Mouse (Mus musculus) layer of hippocampus, postnatal 10 days (tissue): ENCODE measurements around the gene Mapk8ip1. TPM values are rescaled to one million over a fixed set of nuclear protein-coding genes. Genes with fewer than 3 reads are reported as not detected.

Experiments used
- DNase-seq, 2 experiments: peaks; one replicate each; pipeline ENCODE4 v3.0.0; 2021; ENCODE audit warnings: low spot score in 2 of 2
- microRNA-seq, 2 experiments: library from miRNA; unstranded; fragments of <30 nt; microRNA quantifications; one replicate each; pipeline ENCODE4 v1.2.0; 2021
- total RNA-seq, 2 experiments: library from RNA; stranded (reverse); gene quantifications; 2 replicates each; pipeline ENCODE4 v1.2.3; 2021

The Mapk8ip1 gene
- total RNA-seq, 2 experiments from 2014 or later: 385 to 403 TPM

- no peak for DNase-seq
Observed at GRCm38 (mm10) chr2:92347191-92347590, 53.9 kb downstream of the Mapk8ip1 start.

- no peak for DNase-seq
Observed at GRCm38 (mm10) chr2:92342418-92342817, 58.6 kb downstream of the Mapk8ip1 start.

Small RNAs within 50 kb of the gene (microRNA-seq; reads per million reads assigned to microRNA genes)
- gene Mir7000: 3.1 to 6.1 reads per million in 2 experiments

Other genes with a start within 250 kb of the Mapk8ip1 start
- gene Pex16, start 26.6 kb downstream of the Mapk8ip1 start, total RNA-seq: 10 to 100 TPM; 37.0 to 41.5 TPM
- under 1 TPM; 0.45 to 0.64 TPM for gene Large2, start 26.4 kb downstream of the Mapk8ip1 start, total RNA-seq
- 1 to 10 TPM; 5.1 to 5.7 TPM for gene 1700029I15Rik, start 18.7 kb downstream of the Mapk8ip1 start, total RNA-seq
- 10 to 100 TPM; 89.1 to 94.8 TPM for gene Cry2, start 32.8 kb upstream of the Mapk8ip1 start, total RNA-seq
- gene Slc35c1, start 59.3 kb upstream of the Mapk8ip1 start, total RNA-seq: 10 to 100 TPM; 17.1 to 17.2 TPM
- gene Chst1, start 198.4 kb upstream of the Mapk8ip1 start, total RNA-seq: 100 to 1,000 TPM; 157 to 159 TPM